Mouse (Mus musculus) neutrophil, adult 65 days (primary cell): ENCODE results near the gene Enpp6. TPM values are rescaled to one million over a fixed set of nuclear protein-coding genes. Genes with fewer than 3 reads are reported as not detected.

Experiments used
- total RNA-seq: library from RNA; stranded (reverse); gene quantifications from 2 replicates; pipeline ENCODE4 v1.2.4, GENCODE M21; 2023

Gene Enpp6
- total RNA-seq, result not detected in 2 replicates

GRCm38 (mm10) chr8:46986386-46987140 lies at the start of gene Enpp6:
Gene Enpp6 (plus strand): TSS chr8:46986887.

Other genes starting within 250 kb of the Enpp6 start
- 113 and 151 TPM in 2 replicates for gene Irf2, start 247.2 kb upstream of the Enpp6 start, total RNA-seq